Mouse (Mus musculus): ENCODE data around the gene Platr17.

Platr17 gene

DNA sequence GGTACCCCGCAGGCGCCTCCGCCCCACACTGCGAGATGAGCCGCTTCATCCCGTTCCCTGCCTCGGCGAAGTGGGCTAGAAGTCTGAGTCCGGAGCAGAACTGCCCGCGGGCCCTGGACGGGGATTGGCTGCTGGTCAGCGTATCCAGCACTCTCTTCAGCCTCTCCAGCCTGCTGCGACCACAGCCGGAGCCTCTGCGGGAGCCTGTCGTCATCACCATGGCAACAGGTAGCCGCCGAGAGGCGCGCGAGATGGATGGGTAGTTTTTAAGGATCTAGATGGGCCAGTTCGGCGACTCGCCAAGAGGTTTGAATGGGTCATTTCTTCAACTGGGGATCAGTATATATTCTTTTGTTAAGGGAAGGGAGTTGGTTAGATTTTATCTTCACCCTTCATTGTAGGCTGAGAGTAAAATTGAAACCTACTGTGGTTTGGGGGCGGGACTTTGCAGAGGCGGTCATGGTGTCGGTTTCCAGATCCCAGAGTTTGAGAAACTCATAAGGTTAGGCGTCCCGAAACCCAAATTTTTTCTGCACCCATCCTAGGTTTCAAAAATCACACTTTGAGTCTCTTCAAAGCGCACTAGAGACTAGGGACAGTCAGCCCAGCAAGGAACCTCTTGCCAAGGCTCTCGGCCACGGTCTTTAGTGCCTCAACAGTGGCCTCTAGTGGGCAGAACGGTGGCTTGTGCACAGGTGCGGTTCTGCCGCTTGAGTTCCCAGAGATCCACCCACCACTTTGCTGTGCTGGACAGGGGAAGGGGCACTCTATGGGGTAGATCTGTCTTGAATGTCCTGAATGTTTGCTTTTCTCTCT lies 15.6 kb downstream of the Platr17 start:
- peak; percentile 73 for DNase-seq

DNA sequence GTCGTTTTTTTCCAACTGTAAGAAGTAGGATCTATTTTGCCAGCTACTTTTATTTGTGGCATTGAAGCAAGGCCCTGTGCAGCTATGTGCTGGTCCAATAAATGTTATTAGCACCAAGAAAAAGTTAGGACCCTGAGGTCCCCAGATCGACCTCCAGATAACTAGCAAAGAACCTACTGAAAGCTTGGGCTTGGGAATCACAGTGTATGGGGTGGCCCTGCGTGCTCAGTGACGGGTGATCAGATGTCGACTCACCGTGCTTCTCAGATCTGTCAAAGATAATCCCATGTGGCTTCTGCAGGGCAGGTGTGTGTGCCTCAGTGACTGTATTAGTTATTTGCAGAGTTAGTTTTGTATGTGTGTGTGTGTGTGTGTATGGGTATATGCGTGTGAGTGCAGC lies 16.4 kb downstream of the Platr17 start:
- DNase-seq, result no peak

DNA sequence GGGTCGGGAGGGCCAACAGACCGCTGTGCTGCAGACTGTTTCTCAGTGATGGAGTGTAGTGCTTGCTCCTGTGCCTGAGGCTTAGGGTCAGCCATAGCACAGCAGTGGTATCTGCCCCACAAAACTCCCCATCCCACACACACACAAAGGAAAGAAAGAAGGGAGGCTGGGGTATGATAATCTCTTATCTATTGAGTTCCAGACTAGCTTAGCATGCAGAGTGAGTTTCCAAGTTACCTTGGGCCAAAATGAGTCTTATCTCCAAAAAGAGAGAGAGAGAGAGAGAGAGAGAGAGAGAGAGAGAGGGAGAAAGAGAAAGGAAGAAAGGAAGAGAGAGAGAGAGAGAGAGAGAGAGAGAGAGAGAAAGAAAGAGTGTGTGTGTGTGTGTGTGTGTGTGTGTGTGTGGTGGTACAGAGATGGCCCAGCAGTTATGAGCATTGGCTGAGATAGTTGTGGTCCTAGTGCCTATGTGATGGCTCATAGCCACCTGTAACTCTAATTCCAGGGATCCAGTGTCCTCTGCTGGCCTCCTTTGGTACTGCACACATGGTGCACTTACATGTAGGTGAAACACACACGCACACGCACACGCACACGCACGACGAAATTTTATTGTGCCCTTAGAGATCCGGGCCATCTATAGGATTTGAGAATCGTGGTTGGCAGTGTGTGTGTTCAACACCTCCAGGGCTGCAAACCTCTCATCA lies 19.8 kb downstream of the Platr17 start:
- peak; percentile 63 for DNase-seq

DNA sequence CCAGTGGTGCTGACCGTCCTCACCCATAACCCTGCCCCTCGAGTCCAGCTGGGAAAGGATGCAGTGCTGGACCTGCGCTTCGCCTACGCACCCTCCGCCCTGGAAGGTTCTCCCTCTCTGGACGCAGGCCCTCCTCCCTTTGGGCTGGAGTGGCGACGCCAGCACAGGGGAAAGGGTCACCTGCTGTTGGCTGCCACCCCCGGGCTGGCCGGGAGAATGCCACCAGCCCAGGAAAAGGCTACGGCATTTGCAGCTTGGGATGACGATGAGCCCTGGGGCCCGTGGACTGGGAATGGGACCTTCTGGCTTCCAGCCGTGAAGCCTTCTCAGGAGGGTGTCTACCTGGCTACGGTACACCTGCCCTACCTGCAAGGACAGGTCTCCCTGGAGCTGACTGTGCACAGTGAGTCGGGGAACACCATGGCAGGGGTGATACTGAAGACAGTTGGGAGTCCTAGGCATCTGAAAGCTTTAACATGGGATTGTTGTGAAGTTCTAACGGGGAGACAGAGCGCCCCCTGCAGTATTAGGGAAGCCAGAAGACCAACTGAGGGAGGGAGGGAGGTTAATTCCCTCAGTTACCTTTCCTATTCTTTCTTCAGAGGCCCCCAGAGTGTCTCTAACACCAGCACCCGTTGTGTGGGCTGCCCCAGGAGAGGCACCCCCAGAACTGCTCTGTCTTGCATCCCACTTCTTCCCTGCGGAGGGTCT lies 20.6 kb downstream of the Platr17 start:
- no peak for DNase-seq

DNA sequence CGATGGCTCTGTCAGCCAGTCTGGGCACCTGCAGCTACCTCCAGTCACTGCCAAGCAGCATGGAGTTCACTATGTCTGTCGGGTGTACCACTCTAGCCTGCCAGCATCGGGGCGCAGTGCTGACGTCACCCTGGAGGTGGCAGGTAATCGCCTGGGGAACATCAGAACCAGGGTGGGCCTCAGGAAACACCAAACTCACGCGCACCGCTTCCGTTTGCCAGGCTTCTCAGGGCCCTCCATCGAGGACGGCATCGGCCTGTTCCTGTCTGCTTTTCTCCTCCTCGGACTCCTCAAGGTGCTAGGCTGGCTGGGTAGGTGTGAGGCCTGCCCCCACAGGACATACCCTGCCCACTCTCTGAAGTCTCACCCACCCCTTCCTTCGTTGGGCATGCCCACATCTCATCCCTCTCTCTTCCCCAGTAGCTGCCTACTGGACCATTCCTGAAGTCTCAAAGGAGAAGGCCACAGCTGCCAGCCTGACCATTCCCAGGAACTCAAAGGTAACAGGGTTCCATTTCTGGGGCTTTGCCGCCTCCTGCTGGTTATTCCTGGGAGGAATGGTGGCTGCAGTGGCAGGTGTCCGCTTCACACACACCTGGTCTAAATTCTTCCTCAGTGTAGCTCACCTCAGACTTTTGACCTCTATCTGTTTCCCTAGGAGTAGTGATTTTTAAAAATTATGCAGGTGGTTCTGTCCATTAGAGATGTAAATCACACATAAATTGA lies 21.4 kb downstream of the Platr17 start:
- DNase-seq, result peak; percentile 19

DNA sequence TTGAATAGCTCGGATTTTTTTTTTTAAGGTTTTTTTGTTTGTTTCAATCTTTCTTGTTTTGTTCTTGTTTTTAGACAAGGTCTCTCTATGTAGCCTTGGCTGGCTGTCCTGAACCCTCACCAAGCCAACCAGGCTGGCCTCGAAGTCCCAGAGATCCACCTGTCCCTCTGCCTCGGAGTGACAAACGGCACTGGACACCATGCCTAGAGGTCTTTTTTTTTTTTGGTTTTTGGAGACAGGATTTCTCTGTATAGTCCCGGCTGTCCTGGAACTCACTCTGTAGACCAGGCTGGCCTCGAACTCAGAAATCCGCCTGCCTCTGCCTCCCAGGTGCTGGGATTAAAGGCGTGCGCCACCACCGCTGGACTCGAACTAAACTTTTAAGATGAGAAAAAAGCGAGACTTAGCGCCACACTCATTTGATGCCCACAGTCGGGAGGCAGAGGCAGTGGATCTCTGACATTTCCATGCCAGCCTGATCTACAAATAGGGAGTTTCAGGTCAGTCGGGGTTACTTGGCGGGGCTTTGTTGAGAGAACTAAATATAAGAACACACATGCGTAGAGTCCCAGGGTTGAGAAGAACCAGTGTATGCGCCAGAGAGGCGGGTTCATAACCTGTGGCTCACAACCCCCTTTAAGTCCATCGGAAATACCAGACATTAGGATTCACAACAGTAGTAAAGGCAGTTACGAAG lies 23.5 kb downstream of the Platr17 start:
- no peak for DNase-seq

DNA sequence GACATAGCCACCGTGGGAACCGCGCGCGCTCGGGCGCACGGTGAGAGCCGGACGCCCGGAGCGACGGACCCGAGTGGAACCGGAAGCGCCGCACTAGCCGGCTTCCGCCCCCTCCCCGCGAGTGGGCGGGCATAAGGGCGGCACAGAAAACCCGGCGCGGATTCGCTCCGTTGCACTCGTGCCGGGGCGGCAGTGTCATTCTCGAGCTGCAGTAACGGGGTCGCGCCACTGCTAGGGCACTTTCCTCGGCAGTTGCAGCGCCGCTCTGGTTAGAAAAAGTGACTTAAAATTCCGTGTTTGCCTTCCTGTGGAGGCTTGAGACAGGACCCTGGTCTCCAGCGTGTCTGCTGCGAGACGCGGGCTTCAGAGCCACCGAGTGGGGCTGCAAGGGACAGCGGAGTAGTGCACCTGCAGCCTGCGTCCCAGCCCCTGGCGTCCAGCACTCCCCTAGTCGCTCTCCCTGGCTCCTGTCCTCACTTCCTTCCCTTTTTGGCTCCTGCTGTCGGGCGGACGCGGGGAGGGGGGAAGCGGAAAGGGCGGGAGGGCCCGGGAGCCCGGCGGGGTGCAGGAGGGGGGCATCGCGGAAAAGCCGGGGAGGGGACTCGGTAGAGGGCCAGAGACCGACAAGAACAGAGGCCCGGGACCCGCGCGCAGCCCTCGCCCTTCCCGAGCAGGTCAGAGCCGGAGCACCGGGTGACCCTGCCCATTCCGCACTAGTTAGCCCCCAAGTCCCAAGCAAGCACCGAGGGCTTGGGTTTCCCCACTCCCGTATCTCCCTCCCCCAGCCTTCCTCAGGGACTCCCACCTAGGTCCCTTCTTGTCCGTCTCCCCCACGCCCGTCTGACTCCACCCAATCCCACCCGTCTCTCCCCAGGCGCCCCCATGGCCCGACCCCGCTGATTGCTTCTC lies 24.7 kb downstream of the Platr17 start, which contains the start of gene Rgl2:
TSS of gene Rgl2 (plus strand) at position 173 of the 909 bp plus-strand sequence.
- peak; percentile 95 for DNase-seq

DNA sequence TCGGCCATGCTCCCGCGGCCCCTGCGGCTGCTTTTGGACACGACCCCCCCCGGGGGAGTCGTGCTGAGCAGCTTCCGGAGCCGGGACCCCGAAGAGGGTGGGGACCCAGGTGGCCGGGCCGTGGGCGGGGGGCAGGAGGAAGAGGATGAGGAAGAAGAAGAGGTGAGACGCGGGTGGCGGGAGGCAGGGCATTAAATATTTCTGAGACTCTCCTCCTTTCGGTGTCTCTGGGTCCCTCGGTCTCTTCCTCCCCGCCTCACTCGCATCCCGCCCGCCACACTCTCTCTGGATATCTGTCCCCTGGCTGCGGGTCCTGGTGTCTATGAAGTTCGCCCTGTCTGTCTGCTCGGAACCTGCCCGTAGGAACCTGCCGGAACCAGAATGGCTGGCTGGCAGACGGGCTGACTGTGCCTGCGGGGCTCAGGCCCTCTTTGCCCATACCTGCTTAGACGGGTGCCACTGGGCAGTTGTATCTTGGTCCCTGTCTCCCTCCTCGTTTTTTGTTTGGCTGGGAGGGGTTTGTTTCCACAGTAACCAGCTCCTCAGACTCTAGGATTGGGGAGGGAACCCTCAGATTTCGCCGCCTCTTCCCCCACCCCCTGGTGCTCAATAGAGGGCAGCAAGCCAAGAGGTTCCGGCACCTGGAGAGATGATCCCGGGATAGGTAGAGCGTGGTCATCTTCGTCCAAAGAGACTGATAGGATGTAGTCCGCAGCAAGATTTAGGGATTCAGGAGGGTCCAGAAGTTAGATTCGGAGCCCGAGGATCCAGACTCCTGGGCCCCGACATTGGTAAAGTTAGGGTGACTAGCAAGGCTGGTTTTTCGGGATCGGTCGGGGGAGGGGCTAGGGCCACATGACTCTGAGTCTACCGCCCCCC lies 25.6 kb downstream of the Platr17 start:
- no peak for DNase-seq

DNA sequence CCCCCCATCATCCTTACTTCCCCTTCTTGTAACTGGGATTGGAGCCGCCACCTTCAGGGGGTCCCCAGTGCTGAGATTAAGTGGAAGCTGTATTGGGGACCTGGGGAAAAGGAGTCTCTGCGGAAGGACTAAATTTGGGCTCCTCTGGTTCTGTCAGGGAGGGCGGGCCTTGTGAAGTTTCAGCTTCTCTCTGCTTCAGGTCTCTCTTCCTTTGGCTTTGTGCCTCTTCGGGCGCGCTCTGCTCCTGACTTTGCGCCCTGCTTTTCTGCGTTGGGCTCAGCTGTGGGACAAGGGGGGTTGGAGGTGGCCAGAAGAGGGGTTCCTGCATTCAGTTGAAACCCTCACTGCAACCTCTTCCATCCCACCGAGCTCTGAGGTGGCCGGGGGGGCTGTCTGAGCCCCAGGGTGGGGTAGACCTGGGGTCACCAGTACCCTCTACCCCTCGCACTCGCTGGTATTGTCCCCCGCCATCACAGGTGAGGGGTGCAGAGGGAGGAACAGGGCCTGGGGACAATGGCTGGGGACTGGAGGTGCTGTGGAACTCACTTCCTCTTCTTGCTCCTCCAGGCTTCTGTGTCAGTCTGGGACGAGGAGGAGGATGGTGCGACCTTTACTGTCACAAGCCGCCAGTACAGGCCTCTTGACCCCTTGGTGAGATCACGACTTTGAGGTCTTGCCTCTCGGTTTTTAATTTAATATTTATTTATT lies 26.4 kb downstream of the Platr17 start:
- DNase-seq, result no peak

DNA sequence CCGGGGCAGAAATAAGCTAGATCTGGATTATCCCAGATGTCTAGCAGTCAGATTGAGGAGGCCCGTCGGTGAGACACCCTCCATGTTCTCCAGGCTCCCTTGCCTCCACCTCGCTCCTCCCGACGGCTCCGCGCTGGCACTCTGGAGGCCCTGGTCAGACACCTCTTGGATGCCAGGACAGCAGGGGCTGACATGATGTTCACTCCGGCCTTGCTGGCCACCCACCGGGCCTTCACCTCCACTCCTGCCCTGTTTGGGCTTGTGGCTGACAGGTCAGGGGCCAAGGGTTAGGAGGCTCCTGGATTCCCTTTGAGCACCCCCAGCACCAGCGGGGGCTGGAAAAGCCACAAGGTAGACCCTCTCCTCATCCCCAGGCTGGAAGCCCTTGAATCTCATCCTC lies 27.0 kb downstream of the Platr17 start:
- DNase-seq, result no peak

DNA sequence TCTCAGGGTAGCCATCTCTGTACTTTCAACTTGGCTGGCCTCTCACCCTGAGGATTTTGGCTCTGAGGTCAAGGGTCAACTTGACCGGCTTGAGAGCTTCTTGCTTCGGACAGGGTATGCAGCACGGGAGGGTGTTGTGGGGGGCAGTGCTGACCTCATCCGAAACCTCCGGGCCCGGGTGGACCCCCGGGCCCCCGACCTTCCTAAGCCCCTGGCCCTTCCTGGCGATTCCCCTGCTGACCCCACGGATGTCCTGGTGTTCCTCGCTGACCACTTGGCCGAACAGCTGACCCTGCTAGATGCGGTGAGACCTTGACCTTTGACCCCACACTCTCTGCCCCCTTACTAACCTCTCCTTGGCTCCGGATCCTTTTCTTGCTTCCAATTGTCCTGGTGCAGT lies 27.5 kb downstream of the Platr17 start:
- DNase-seq, result no peak

DNA sequence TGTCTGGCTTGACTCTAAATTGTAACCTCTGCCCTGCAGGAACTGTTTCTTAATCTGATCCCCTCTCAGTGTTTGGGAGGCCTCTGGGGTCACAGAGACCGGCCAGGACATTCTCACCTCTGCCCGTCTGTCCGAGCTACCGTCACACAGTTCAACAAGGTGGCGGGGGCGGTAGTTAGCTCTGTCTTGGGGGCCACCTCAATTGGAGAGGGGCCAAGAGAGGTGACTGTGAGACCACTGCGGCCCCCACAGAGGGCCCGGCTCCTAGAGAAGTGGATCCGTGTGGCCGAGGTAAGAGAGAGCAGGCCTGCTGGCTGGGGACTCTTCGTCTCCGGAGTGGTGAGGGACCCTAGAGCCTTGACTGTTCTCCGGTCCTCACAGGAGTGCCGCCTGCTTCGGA lies 28.0 kb downstream of the Platr17 start:
- no peak for DNase-seq

DNA sequence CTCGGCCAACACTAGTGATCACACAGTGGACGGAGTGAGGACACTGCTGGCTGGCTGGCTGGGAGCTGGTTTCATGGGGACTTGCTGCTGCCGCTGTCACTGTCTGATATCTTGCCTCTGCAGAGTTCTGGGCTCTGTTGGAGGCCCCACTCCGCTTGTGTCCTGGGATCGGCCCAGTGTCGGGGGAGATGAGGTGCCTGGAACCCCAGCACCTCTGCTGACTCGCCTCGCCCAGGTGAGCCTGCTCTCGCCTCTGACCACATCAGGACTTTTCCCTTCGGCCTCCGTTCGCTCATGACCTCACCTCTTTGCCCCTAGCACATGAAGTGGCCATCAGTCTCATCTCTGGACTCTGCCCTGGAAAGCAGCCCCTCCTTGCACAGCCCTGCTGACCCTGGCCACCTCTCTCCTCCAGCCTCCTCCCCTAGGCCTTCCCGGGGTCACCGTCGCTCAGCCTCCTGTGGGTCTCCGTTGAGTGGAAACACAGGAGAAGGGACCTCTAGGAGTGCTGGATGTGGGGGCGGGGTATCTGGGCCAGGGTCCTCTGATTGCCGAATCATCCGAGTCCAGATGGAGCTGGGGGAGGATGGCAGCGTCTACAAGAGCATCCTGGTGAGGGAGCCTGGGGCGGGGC lies 30.6 kb downstream of the Platr17 start:
- no peak for DNase-seq

DNA sequence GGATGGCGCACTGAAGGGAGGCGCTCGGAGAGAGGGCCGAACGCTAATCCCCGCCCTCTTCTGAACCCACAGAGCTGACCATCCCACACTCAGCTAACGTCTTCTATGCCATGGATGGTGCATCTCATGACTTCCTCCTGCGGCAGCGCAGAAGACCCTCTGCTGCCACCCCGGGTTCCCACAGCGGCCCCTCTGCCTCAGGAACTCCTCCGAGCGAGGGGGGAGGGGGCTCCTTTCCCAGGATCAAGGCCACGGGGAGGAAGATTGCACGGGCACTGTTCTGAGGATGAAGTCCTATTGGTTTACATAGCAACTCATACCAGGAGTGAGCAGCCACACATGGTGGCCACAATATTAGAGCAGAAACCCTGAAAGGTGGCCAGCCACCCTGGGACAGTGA lies 32.1 kb downstream of the Platr17 start:
- no peak for DNase-seq

DNA sequence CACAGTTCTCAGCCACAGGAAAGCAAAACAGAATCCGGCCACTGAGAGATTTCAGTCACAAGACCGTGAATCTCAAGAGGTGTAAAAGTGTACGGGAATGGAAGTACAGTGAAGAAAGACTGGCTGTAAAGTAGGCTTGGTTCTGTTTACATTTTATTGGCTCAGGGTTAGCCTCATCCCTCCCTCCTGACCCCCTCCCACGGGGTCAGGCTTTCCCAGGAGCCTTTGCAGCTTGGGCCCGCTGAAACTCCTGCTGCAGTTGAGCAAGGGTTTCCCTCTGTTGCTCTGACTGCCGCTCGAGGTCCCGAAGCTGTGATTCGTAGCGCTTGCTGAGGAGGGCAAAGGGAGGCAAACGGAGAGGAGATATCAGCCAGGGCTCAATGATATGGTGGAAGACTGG lies 33.8 kb downstream of the Platr17 start:
- no peak for DNase-seq

DNA sequence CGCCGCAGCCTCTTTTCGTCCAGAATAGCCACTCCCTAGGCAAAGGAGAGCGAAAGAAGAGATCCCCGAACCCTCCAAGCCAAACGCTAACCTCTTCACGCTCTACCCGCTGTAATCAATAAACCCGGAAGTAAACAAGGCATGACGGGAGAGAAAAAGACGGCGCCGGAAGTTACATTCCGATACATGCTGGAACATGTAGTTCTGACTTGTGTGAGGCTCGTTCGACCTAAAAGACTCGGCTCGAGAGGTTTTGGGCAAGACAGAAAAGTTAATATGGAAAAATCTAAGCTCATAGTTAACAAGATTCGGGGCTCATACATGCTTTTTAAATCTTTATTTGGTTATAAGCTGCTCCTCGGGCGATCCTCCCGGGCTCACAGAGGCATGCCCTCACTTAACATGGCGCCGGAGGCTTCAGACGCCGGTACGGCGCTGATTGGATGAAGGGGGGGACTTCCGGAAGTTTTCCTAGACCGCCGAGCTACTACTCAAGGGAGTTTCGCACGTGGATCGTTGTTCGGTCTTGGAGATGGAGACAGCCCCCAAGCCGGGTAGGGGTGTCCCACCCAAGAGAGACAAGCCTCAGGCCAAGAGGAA lies 35.4 kb downstream of the Platr17 start, which contains the start of the genes Pfdn6 and Wdr46:
TSS of gene Pfdn6 (minus strand) at position 138 of the 600 bp plus-strand sequence.
TSS of gene Wdr46 (plus strand) at position 455 of the 600 bp plus-strand sequence.
- DNase-seq, result peak; percentile 82

DNA sequence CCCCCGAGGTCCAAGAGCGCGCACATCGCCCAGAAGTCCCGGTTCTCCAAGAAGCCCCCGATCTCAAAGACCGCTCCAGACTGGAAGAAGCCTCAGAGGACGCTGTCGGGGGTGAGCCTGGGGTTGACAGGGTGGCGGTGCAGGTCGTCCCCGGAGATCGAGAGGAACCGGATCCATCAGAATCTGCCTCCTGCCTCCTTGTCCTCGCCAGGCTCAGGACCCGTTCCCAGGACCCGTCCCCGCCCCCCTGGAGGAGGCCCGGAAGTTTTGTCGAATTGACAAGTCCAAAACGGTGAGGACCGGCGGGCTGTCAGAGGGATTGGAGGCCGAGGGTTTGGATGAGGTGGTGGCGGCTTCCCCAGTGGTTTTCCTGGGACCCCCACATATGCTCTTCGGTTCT lies 36.0 kb downstream of the Platr17 start:
- DNase-seq, result no peak

DNA sequence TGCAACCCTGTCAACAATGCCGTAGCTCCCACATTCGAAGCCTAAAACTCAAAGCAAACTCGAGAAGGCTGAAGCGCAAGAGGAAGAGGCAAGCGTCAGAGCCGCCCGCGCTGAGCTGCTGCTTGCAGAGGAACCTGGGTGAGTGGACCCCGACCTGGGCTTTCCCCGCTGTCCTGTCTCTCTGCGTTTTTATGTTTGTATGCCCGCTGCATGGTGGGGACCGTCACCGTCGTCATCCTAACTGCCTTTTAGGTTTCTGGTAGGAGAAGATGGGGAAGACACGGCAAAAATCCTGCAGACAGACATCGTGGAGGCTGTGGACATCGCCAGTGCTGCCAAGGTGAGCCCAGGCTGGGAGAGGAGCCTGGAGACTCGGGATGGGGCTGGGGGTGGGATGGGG lies 36.4 kb downstream of the Platr17 start:
- no peak for DNase-seq
